Mouse (Mus musculus): ENCODE results near the gene H2-Ab1. TPM values are rescaled to one million over a fixed set of nuclear protein-coding genes. Genes with fewer than 3 reads are reported as not detected.

Gene H2-Ab1
- polyA plus RNA-seq, 1 experiment from 2014 or later = 1.4 TPM

DNA sequence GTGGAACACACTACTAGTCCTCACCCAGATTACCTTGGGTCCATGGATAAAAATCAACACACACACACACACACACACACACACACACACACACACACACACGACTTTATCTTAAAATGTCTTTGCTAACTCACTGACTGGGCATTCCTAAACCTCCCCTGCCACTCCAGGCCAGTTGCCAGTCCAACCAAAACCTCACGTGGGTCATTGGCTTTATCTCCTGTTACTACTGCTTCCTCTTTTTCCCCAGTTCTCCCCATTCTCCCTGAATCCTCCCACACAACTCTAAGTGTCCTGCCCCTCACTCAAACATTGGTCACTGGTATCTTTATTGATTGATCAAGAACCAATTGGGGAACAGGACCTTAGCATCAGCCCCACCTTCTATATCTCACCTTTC is 59.8 kb downstream of the H2-Ab1 start:
- H3K36me3 ChIP-seq (replicated peaks) = no peaks in the 10 kb centered on the region
- WGBS = 53% methylated on average over 2 of the region's 2 CpGs
- no peak overlapping the region for H3K4me3 ChIP-seq
- no peaks in the 10 kb centered on the region for H3K9me3 ChIP-seq
- no peaks in the 10 kb centered on the region for H3K4me1 ChIP-seq
- no peaks in the 10 kb centered on the region for H3K27me3 ChIP-seq (replicated peaks)
- no peak overlapping the region for H3K4me2 ChIP-seq
- H3K9ac ChIP-seq = no peak overlapping the region
- H3K27ac ChIP-seq = no peak overlapping the region
- ATAC-seq (replicated peaks) = no peak

Other genes starting within 250 kb of the H2-Ab1 start
- 22.8 and 26.3 TPM in 2 replicates for gene Ring1, start 233.0 kb upstream of the H2-Ab1 start, polyA plus RNA-seq (2015; fragmentation: Nextera tagmentation; extraction: Ambion mirVana)
- 65.6 and 74.1 TPM in 2 replicates for gene H2-Ke6, start 229.6 kb upstream of the H2-Ab1 start, polyA plus RNA-seq (2015; fragmentation: Nextera tagmentation; extraction: Ambion mirVana)
- gene Slc39a7, start 226.0 kb upstream of the H2-Ab1 start, polyA plus RNA-seq (2015; fragmentation: Nextera tagmentation; extraction: Ambion mirVana) = 178 and 184 TPM in 2 replicates
- 64.7 and 65.5 TPM in 2 replicates for gene Rxrb, start 225.9 kb upstream of the H2-Ab1 start, polyA plus RNA-seq (2015; fragmentation: Nextera tagmentation; extraction: Ambion mirVana)
- 3.2 and 4.8 TPM in 2 replicates for gene Col11a2, start 218.3 kb upstream of the H2-Ab1 start, polyA plus RNA-seq (2015; fragmentation: Nextera tagmentation; extraction: Ambion mirVana)
- not detected in 2 replicates for gene H2-Oa, start 165.3 kb upstream of the H2-Ab1 start, polyA plus RNA-seq (2015; fragmentation: Nextera tagmentation; extraction: Ambion mirVana)
- gene H2-DMa, start 138.1 kb upstream of the H2-Ab1 start, polyA plus RNA-seq (2015; fragmentation: Nextera tagmentation; extraction: Ambion mirVana) = 17.2 and 18.8 TPM in 2 replicates
- 137 and 140 TPM in 2 replicates for gene Brd2, start 135.1 kb upstream of the H2-Ab1 start, polyA plus RNA-seq (2015; fragmentation: Nextera tagmentation; extraction: Ambion mirVana)
- gene H2-DMb2, start 114.4 kb upstream of the H2-Ab1 start, polyA plus RNA-seq (2015; fragmentation: Nextera tagmentation; extraction: Ambion mirVana) = 0.27 and 0.65 TPM in 2 replicates
- gene H2-DMb1, start 104.6 kb upstream of the H2-Ab1 start, polyA plus RNA-seq (2015; fragmentation: Nextera tagmentation; extraction: Ambion mirVana) = 0.79 and 1.2 TPM in 2 replicates
- gene Tap1, start 70.1 kb upstream of the H2-Ab1 start, polyA plus RNA-seq (2015; fragmentation: Nextera tagmentation; extraction: Ambion mirVana) = 2.3 and 3.1 TPM in 2 replicates
- 1.5 and 2.0 TPM in 2 replicates for gene Psmb9, start 69.9 kb upstream of the H2-Ab1 start, polyA plus RNA-seq (2015; fragmentation: Nextera tagmentation; extraction: Ambion mirVana)
- 4.1 and 4.2 TPM in 2 replicates for gene Psmb8, start 60.0 kb upstream of the H2-Ab1 start, polyA plus RNA-seq (2015; fragmentation: Nextera tagmentation; extraction: Ambion mirVana)
- 1.7 and 2.2 TPM in 2 replicates for gene Tap2, start 54.2 kb upstream of the H2-Ab1 start, polyA plus RNA-seq (2015; fragmentation: Nextera tagmentation; extraction: Ambion mirVana)
- 0.06 and 0.18 TPM in 2 replicates for gene H2-Ob, start 18.8 kb upstream of the H2-Ab1 start, polyA plus RNA-seq (2015; fragmentation: Nextera tagmentation; extraction: Ambion mirVana)
- 0.30 and 0.61 TPM in 2 replicates for gene H2-Aa, start 30.1 kb downstream of the H2-Ab1 start, polyA plus RNA-seq (2015; fragmentation: Nextera tagmentation; extraction: Ambion mirVana)
- 2.9 and 3.1 TPM in 2 replicates for gene H2-Eb1, start 48.2 kb downstream of the H2-Ab1 start, polyA plus RNA-seq (2015; fragmentation: Nextera tagmentation; extraction: Ambion mirVana)
- gene H2-Eb2, start 68.0 kb downstream of the H2-Ab1 start, polyA plus RNA-seq (2015; fragmentation: Nextera tagmentation; extraction: Ambion mirVana) = 0.08 and 0.19 TPM in 2 replicates
- not detected in 2 replicates for gene Btnl2, start 97.1 kb downstream of the H2-Ab1 start, polyA plus RNA-seq (2015; fragmentation: Nextera tagmentation; extraction: Ambion mirVana)
- gene Btnl1, start 119.4 kb downstream of the H2-Ab1 start, polyA plus RNA-seq (2015; fragmentation: Nextera tagmentation; extraction: Ambion mirVana) = not detected in 2 replicates
- gene BC051142, start 141.1 kb downstream of the H2-Ab1 start, polyA plus RNA-seq (2015; fragmentation: Nextera tagmentation; extraction: Ambion mirVana) = 5.8 and 7.1 TPM in 2 replicates
- gene Btnl4, start 219.6 kb downstream of the H2-Ab1 start, polyA plus RNA-seq (2015; fragmentation: Nextera tagmentation; extraction: Ambion mirVana) = not detected in 2 replicates

Measured in midbrain, embryonic 15.5 days (tissue).